Mouse (Mus musculus) liver, embryonic 14.5 days (tissue): ENCODE measurements around the gene Gstm3. TPM values are rescaled to one million over a fixed set of nuclear protein-coding genes. Genes with fewer than 3 reads are reported as not detected.
"Not testable (repeated sequence)": the region's sequence is repeated elsewhere in the genome, so short reads cannot be mapped to it uniquely, and the experiment has no call there.

Experiments used
- ATAC-seq: fragments of 200-750 bp; cut with Nextera tagmentation; 2 replicates; pipeline ENCODE4 v1.8.0; 2017; ENCODE audit warnings: moderate number of reproducible peaks, mild to moderate bottlenecking, moderate library complexity; ENCODE audit not compliant: insufficient read depth
- DNase-seq, 3 experiments: peaks; one replicate each; pipeline ENCODE4 v3.0.0-alpha.2; 2012 to 2013; ENCODE audit warnings: low read depth in 3 of 3, low spot score in 3 of 3
- H3K27ac ChIP-seq: fragments of 300-500 bp; sonication (generic); 2 replicates; pipeline ENCODE4 v1.5.1; 2014; ENCODE audit warnings: moderate library complexity, mild to moderate bottlenecking, control low read depth, inconsistent platforms
- H3K27me3 ChIP-seq: fragments of 300-500 bp; sonication (generic); 2 replicates; pipeline ENCODE4 v1.6.1; 2014; ENCODE audit warnings: mild to moderate bottlenecking, low read length, moderate library complexity; ENCODE audit not compliant: control insufficient read depth, insufficient read depth
- H3K36me3 ChIP-seq: fragments of 300-500 bp; sonication (generic); replicated peaks from 2 replicates; pipeline ENCODE4 v1.6.1; 2014; ENCODE audit warnings: low read depth; ENCODE audit not compliant: control insufficient read depth, insufficient read depth
- H3K4me1 ChIP-seq, 2 experiments: fragments of 200-500 bp in 1 of 2; fragments of 300-500 bp in 1 of 2; sonication (generic) in 1 of 2; replicated peaks; 2 replicates each; pipeline ENCODE4 v1.6.1; 2012 to 2014; ENCODE audit warnings: antibody characterized with exemption in 1 of 2, inconsistent platforms in 1 of 2, low read length in 1 of 2; ENCODE audit not compliant: control insufficient read depth in 2 of 2, insufficient read depth in 2 of 2
- H3K4me2 ChIP-seq: fragments of 300-500 bp; sonication (generic); 2 replicates; pipeline ENCODE4 v1.6.1; 2014; ENCODE audit warnings: low read depth, mild to moderate bottlenecking, control low read depth, moderate library complexity
- H3K4me3 ChIP-seq, 2 experiments: fragments of 200-500 bp in 1 of 2; fragments of 300-500 bp in 1 of 2; sonication (generic) in 1 of 2; 2 replicates each; pipeline ENCODE4 v1.5.1; 2012 to 2014; ENCODE audit warnings: low read depth in 2 of 2, low read length in 2 of 2, mild to moderate bottlenecking in 2 of 2, control low read depth in 1 of 2, inconsistent platforms in 1 of 2, moderate library complexity in 1 of 2; ENCODE audit not compliant: insufficient read depth in 1 of 2
- H3K9ac ChIP-seq: fragments of 300-500 bp; sonication (generic); replicated peaks from 2 replicates; pipeline ENCODE4 v1.6.1; 2014; ENCODE audit warnings: mild to moderate bottlenecking, control low read depth, moderate library complexity
- H3K9me3 ChIP-seq: fragments of 300-500 bp; sonication (generic); 2 replicates; pipeline ENCODE4 v1.6.1; 2016; ENCODE audit warnings: low read length, mixed read lengths; ENCODE audit not compliant: control insufficient read depth
- CTCF ChIP-seq: IDR thresholded peaks from 2 replicates; pipeline ENCODE4 v1.5.1; 2016; ENCODE audit warnings: antibody characterized with exemption, low read depth, control low read depth
- EP300 ChIP-seq: IDR thresholded peaks from 2 replicates; pipeline ENCODE4 v1.6.1; 2016; ENCODE audit warnings: antibody characterized with exemption, low read depth
- WGBS: fragments of 180-500 bp; shearing (Covaris S2); extraction: QIAGEN DNeasy Blood & Tissue Kit; methylation state at CpG from one replicate; pipeline ENCODE4 v1.1.7; 2014; ENCODE audit not compliant: insufficient replicate concordance; 5-methylcytosine and 5-hydroxymethylcytosine counted together
- polyA plus RNA-seq, 2 experiments: library from polyadenylated mRNA; depleted of rRNA in 1 of 2; stranded (reverse) in 1 of 2; unstranded in 1 of 2; fragments of >200 nt; fragmentation: Nextera tagmentation in 1 of 2; extraction: Ambion mirVana in 1 of 2; gene quantifications; 2 replicates each; pipeline versions ENCODE4 v1.2.1 to v1.2.3; 2012 to 2014

The Gstm3 gene
- polyA plus RNA-seq, 2 experiments: 4.1 to 11.7 TPM

- H3K4me1 ChIP-seq: no peaks in the 10 kb centered on the region
- WGBS: 64% methylated on average over 11 of the region's 11 CpGs
- ATAC-seq (no peak), DNase-seq (no peak)
- TF ChIP-seq EP300 (no peak), CTCF (no peak)
- H3K27ac ChIP-seq: no peak overlapping the region
- no peaks in the 10 kb centered on the region for H3K9me3 ChIP-seq
- H3K27me3 ChIP-seq: no peaks in the 10 kb centered on the region
- no peaks in the 10 kb centered on the region for H3K36me3 ChIP-seq
- no peak overlapping the region for H3K9ac ChIP-seq
- no peak overlapping the region for H3K4me2 ChIP-seq
- no peak overlapping the region for H3K4me3 ChIP-seq
Measured at GRCm38 (mm10) chr3:107950531-107950930, 18.6 kb downstream of the Gstm3 start.

- not testable (repeated sequence) for H3K27ac ChIP-seq, DNase-seq, H3K9me3 ChIP-seq, H3K4me1 ChIP-seq, ATAC-seq, H3K9ac ChIP-seq, H3K4me2 ChIP-seq, H3K36me3 ChIP-seq, H3K4me3 ChIP-seq, H3K27me3 ChIP-seq
- WGBS: 70% methylated on average over 1 of the region's 1 CpGs
Measured at GRCm38 (mm10) chr3:107949461-107949860, 19.6 kb downstream of the Gstm3 start.

GRCm38 (mm10) chr3:107945729-107946128, 23.4 kb downstream of the Gstm3 start:
- 34% methylated on average over 4 of the region's 4 CpGs for WGBS
- no peak overlapping the region for H3K4me3 ChIP-seq
- H3K27me3 ChIP-seq: no peaks in the 10 kb centered on the region
- H3K4me2 ChIP-seq: no peak overlapping the region
- ATAC-seq (no peak), DNase-seq (no peak)
- H3K9ac ChIP-seq: no peak overlapping the region
- no peaks in the 10 kb centered on the region for H3K4me1 ChIP-seq
- no peak overlapping the region for H3K27ac ChIP-seq
- no peaks in the 10 kb centered on the region for H3K9me3 ChIP-seq
- no peaks in the 10 kb centered on the region for H3K36me3 ChIP-seq
- peak; percentile 56; the same call in 1 of the 2 replicates for TF ChIP-seq CTCF
- TF ChIP-seq EP300: no peak

GRCm38 (mm10) chr3:107943239-107943990, 25.7 kb downstream of the Gstm3 start, which contains the start of gene Gstm6:
Gene Gstm6, minus strand, starts transcription at chr3:107943749.
- 25% methylated on average over 20 of the region's 20 CpGs for WGBS
- H3K36me3 ChIP-seq: no peaks in the 10 kb centered on the region
- H3K9ac ChIP-seq: no peak within 1 kb of the TSS
- no peak within 1 kb of the TSS for H3K27ac ChIP-seq
- peak within 1 kb of the TSS; percentile 4; the same call in 1 of the 2 replicates for H3K4me2 ChIP-seq
- ATAC-seq (peak; percentile 34; the same call in 1 of the 2 replicates), DNase-seq (peak in 1 of 3 experiments; percentile 9)
- TF ChIP-seq CTCF (peak; percentile 62), EP300 (no peak)
- no peaks in the 10 kb centered on the region for H3K27me3 ChIP-seq
- H3K4me1 ChIP-seq: peaks cover 0 to 3% of the 10 kb centered on the region in 2 experiments; a peak in 1 of 4 replicates
- peak within 1 kb of the TSS in 1 of 2 experiments; percentile 54; a peak in 2 of 4 replicates for H3K4me3 ChIP-seq
- no peaks in the 10 kb centered on the region for H3K9me3 ChIP-seq

- WGBS: 65% methylated on average over 4 of the region's 4 CpGs
- no peak for TF ChIP-seq EP300
- TF ChIP-seq CTCF: no peak
- H3K4me1 ChIP-seq: peaks cover 0 to 3% of the 10 kb centered on the region in 2 experiments; a peak in 1 of 4 replicates
Measured at GRCm38 (mm10) chr3:107941261-107941660, 27.8 kb downstream of the Gstm3 start.

More at GRCm38 (mm10) chr3:107941261-107941660, 27.8 kb downstream of the Gstm3 start:
- Histone ChIP-seq H3K27me3 (no peaks in the 10 kb centered on the region), H3K4me2 (no peak overlapping the region), H3K27ac (no peak overlapping the region), H3K36me3 (no peaks in the 10 kb centered on the region), H3K9me3 (no peaks in the 10 kb centered on the region), H3K9ac (no peak overlapping the region), H3K4me3 (no peak overlapping the region)
- ATAC-seq (no peak), DNase-seq (no peak)
